In genomic region chr5:130978871-130979270, GRCm38 (mm10) we compare ENCODE assay signal across 17 mouse cellular contexts.
DNase-seq lines count a peak whose midpoint lies in the region; TF ChIP-seq lines count a peak whose summit lies in the region.
"Had no signal": no experiment of that assay in that cellular context is flagged by ENCODE, and none has a peak within 500 bp of the region (broad histone marks: within the 10 kb centered on the region; RNA-seq: fewer than 3 reads in every experiment).

No protein-coding gene starts in this region.

- no peaks in the 10 kb centered on the region for H3K27me3 ChIP-seq in liver, adult 2 months (ENCODE audit: control insufficient read depth, insufficient read depth, low read length)
- H3K27me3 ChIP-seq in hindbrain, embryonic 10.5 days (ENCODE audit: insufficient read depth, poor library complexity, severe bottlenecking) = no peaks in the 10 kb centered on the region
- H3K27me3 ChIP-seq: kidney, embryonic 15.5 days; limb, embryonic 15.5 days had no signal

- intact Hi-C loops in gastrocnemius, adult 2 months (cut with DNase I) = no loop called here

- no peak for TF ChIP-seq CTCF in gastrocnemius, adult 2 months (IDR thresholded peaks at IDR 0.05)
- no peak for TF ChIP-seq CTCF in liver, adult 2 months (IDR thresholded peaks at IDR 0.05; ENCODE audit: low read depth, low read length)

- TF ChIP-seq POLR2A in liver, adult 2 months (IDR thresholded peaks at IDR 0.05; ENCODE audit: extremely low read depth, insufficient read depth, low read length) = no peak

- H3K36me3 ChIP-seq in liver, adult 2 months (ENCODE audit: control insufficient read depth, insufficient read depth, low read length) = no peaks in the 10 kb centered on the region
- H3K36me3 ChIP-seq in hindbrain, embryonic 10.5 days = no peaks in the 10 kb centered on the region
- H3K36me3 ChIP-seq: embryonic facial prominence, embryonic 10.5 days; kidney, embryonic 15.5 days; limb, embryonic 15.5 days; midbrain, embryonic 10.5 days had no signal

- H3K4me1 ChIP-seq in liver, adult 2 months (ENCODE audit: control insufficient read depth, insufficient read depth, low read length) = no peaks in the 10 kb centered on the region
- H3K4me1 ChIP-seq in hindbrain, embryonic 10.5 days (replicated peaks) = no peaks in the 10 kb centered on the region
- H3K4me1 ChIP-seq: embryonic facial prominence, embryonic 10.5 days; kidney, embryonic 15.5 days; limb, embryonic 15.5 days; midbrain, embryonic 10.5 days had no signal

- no peak overlapping the region for H3K27ac ChIP-seq in gastrocnemius, adult 2 months
- no peak overlapping the region for H3K27ac ChIP-seq in liver, adult 2 months (replicated peaks; ENCODE audit: insufficient read depth, low read depth, low read length)
- no peak overlapping the region for H3K27ac ChIP-seq in hindbrain, embryonic 10.5 days
- H3K27ac ChIP-seq: embryonic facial prominence, embryonic 10.5 days; kidney, embryonic 15.5 days; limb, embryonic 15.5 days; midbrain, embryonic 10.5 days had no signal

- H3K79me2 ChIP-seq in liver, adult 2 months (ENCODE audit: control insufficient read depth, insufficient read depth, low read length) = no peaks in the 10 kb centered on the region

- H3K4me3 ChIP-seq in gastrocnemius, adult 2 months = no peak overlapping the region
- H3K4me3 ChIP-seq in liver, adult 2 months (ENCODE audit: insufficient read depth, low read depth, low read length) = no peak overlapping the region
- no peak overlapping the region for H3K4me3 ChIP-seq in hindbrain, embryonic 10.5 days
- H3K4me3 ChIP-seq: embryonic facial prominence, embryonic 10.5 days; kidney, embryonic 15.5 days; limb, embryonic 15.5 days; midbrain, embryonic 10.5 days had no signal

- no peak overlapping the region for H3K9ac ChIP-seq in liver, adult 2 months (ENCODE audit: low read depth, low read length)
- H3K9ac ChIP-seq: kidney, embryonic 15.5 days; limb, embryonic 15.5 days had no signal

- 0 out of 2 replicates have a peak, but pooled peaks cover 6% of the 10 kb centered on the region for H3K9me3 ChIP-seq in hindbrain, embryonic 10.5 days
- H3K9me3 ChIP-seq: limb, embryonic 15.5 days had no signal

- WGBS in liver, adult 2 months = 56% methylated on average over 2 of the region's 2 CpGs
- 81% methylated on average over 2 of the region's 2 CpGs for WGBS in hindbrain, embryonic 10.5 days

- peak; percentile 17 for DNase-seq in gastrocnemius, adult 2 months
- no peak for DNase-seq in gastrocnemius, adult 8-10 months (ENCODE audit: low spot score in 2 of 2)
- peak; percentile 1 for DNase-seq in liver, adult 2 months (ENCODE audit: extremely low read depth, low read depth, low spot score)
- DNase-seq in liver = no peak
- peak; percentile 68 to 73 for DNase-seq in cerebellum, adult 18-20 months
- DNase-seq in cerebellum, postnatal 25 days = peak; percentile 65 to 76
- no peak for DNase-seq in ovary, postnatal 10 days (ENCODE audit: low spot score)
- no peak for DNase-seq in hindbrain, embryonic 10.5 days (ENCODE audit: low spot score)
- DNase-seq: gastrocnemius, postnatal 25 days; layer of hippocampus, postnatal 36 days; lung, adult 2 months; lung, postnatal 36 days; thymus, postnatal 36 days had no signal

Comparison
In these comparisons a context has a peak if more than half of its experiments do, and no peak if none do; other contexts are left out.
1. DNase-seq: peak in gastrocnemius, adult 2 months (single experiment), liver, adult 2 months (single experiment), cerebellum, adult 18-20 months (2 of 2) and cerebellum, postnatal 25 days (2 of 2); none in gastrocnemius, adult 8-10 months (0 of 2), liver (single experiment), ovary, postnatal 10 days (single experiment) and hindbrain, embryonic 10.5 days (single experiment).